Mouse (Mus musculus): ENCODE results near the gene Tpk1.

DNA sequence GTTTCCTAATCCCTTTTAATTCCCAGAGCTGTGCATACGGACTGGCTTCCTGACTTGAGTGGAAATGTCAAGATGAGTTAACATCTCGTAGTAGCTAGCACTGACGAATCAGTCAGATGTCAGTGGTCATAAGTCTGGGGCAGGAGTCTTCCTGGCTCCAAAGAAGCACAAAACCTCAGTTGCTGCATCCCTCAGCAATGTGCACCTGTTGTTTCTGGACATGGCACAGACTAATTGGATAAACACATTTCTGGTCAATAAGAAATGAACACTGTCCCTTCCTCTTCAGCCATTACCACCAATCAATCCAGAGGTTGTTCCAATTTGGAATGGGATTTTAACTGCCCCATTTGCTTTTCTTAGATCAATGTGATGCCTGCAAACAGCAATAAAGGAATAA is 281.2 kb downstream of the Tpk1 start:
- no peak for TF ChIP-seq CTCF (IDR thresholded peaks at IDR 0.05; ENCODE audit: low read depth)
- no peak for TF ChIP-seq EP300 (IDR thresholded peaks at IDR 0.05; ENCODE audit: low read depth)
